Mouse (Mus musculus) gastrocnemius, adult 2 months (tissue): ENCODE results near the gene Ptprf. TPM values are rescaled to one million over a fixed set of nuclear protein-coding genes. Genes with fewer than 3 reads are reported as not detected.

ENCODE experiments used
- DNase-seq: peaks from one replicate; pipeline ENCODE4 v3.0.0; 2022
- H3K27ac ChIP-seq: fragments of 200-600 bp; 2 replicates; pipeline ENCODE4 v1.8.1; 2022; ENCODE audit warnings: mild to moderate bottlenecking
- H3K4me3 ChIP-seq: fragments of 200-600 bp; 2 replicates; pipeline ENCODE4 v1.8.1; 2022; ENCODE audit warnings: mild to moderate bottlenecking, moderate library complexity
- CTCF ChIP-seq: fragments of 200-600 bp; IDR thresholded peaks from 2 replicates; pipeline ENCODE4 v1.8.1; 2022; ENCODE audit warnings: antibody characterized with exemption, mild to moderate bottlenecking, moderate library complexity
- intact Hi-C: fragments of 180-260 bp; cut with DNase I; formaldehyde crosslinking; loops from one replicate; pipeline ENCODE4 v1.15.1; 2025
- total RNA-seq, 2 experiments: library from RNA; stranded (reverse); gene quantifications; 2 replicates each; pipeline ENCODE4 v1.2.3; 2021

Gene Ptprf
- total RNA-seq, 2 experiments from 2014 or later = 1.5 to 2.5 TPM

GRCm38 (mm10) chr4:118276520-118277232, 14.5 kb downstream of the Ptprf start:
- no peak for DNase-seq
- Histone ChIP-seq H3K4me3 (no peak overlapping the region), H3K27ac (no peak overlapping the region)
- no peak for TF ChIP-seq CTCF
- intact Hi-C loops = no loop called here

- no peak for DNase-seq
- H3K4me3 ChIP-seq = no peak overlapping the region
- no peak for TF ChIP-seq CTCF
- intact Hi-C loops = no loop called here
- H3K27ac ChIP-seq = no peak overlapping the region
These were observed 15.3 kb downstream of the Ptprf start for GRCm38 (mm10) chr4:118275601-118276519.

GRCm38 (mm10) chr4:118274521-118274920, 16.7 kb downstream of the Ptprf start:
- TF ChIP-seq CTCF = no peak
- no peak overlapping the region for H3K4me3 ChIP-seq
- no peak for DNase-seq
- intact Hi-C loops = no loop called here
- no peak overlapping the region for H3K27ac ChIP-seq

GRCm38 (mm10) chr4:118273998-118274397, 17.2 kb downstream of the Ptprf start:
- no peak for DNase-seq
- no peak overlapping the region for H3K4me3 ChIP-seq
- no peak overlapping the region for H3K27ac ChIP-seq
- no peak for TF ChIP-seq CTCF
- intact Hi-C loops = no loop called here

- TF ChIP-seq CTCF = no peak
- Histone ChIP-seq H3K4me3 (no peak overlapping the region), H3K27ac (no peak overlapping the region)
- no peak for DNase-seq
- intact Hi-C loops = no loop called here
These were observed 17.7 kb downstream of the Ptprf start for GRCm38 (mm10) chr4:118273545-118273944.

GRCm38 (mm10) chr4:118272871-118273270, 18.3 kb downstream of the Ptprf start:
- no peak overlapping the region for H3K4me3 ChIP-seq
- DNase-seq = no peak
- intact Hi-C loops = no loop called here
- no peak for TF ChIP-seq CTCF
- H3K27ac ChIP-seq = no peak overlapping the region

GRCm38 (mm10) chr4:118272258-118272657, 18.9 kb downstream of the Ptprf start:
- DNase-seq = peak; percentile 72
- Histone ChIP-seq H3K4me3 (no peak overlapping the region), H3K27ac (no peak overlapping the region)
- intact Hi-C loops = no loop called here
- TF ChIP-seq CTCF = no peak

- no peak for DNase-seq
- TF ChIP-seq CTCF = no peak
- intact Hi-C loops = no loop called here
- no peak overlapping the region for H3K27ac ChIP-seq
- no peak overlapping the region for H3K4me3 ChIP-seq
These were observed 19.6 kb downstream of the Ptprf start for GRCm38 (mm10) chr4:118271556-118272074.

- intact Hi-C loops = no loop called here
- DNase-seq = no peak
- peak; percentile 38 for TF ChIP-seq CTCF
- H3K27ac ChIP-seq = no peak overlapping the region; the same call in 1 of the 2 replicates
- no peak overlapping the region for H3K4me3 ChIP-seq
These were observed 20.5 kb downstream of the Ptprf start for GRCm38 (mm10) chr4:118270706-118271105.

GRCm38 (mm10) chr4:118269999-118270398, 21.2 kb downstream of the Ptprf start:
- intact Hi-C loops = no loop called here
- TF ChIP-seq CTCF = no peak
- no peak for DNase-seq
- H3K4me3 ChIP-seq = no peak overlapping the region
- H3K27ac ChIP-seq = no peak overlapping the region; the same call in 1 of the 2 replicates

- Histone ChIP-seq H3K4me3 (no peak overlapping the region), H3K27ac (no peak overlapping the region)
- DNase-seq = peak; percentile 53
- intact Hi-C loops = no loop called here
- no peak for TF ChIP-seq CTCF
These were observed 22.6 kb downstream of the Ptprf start for GRCm38 (mm10) chr4:118268429-118269212.

GRCm38 (mm10) chr4:118265557-118265956, 25.6 kb downstream of the Ptprf start:
- no peak for DNase-seq
- TF ChIP-seq CTCF = no peak
- no peak overlapping the region for H3K4me3 ChIP-seq
- intact Hi-C loops = no loop called here
- H3K27ac ChIP-seq = no peak overlapping the region
